Mouse (Mus musculus) E14TG2a.4 (cell line): ENCODE measurements around the gene Gpr39.

ENCODE experiments used
- CTCF ChIP-seq: conservative IDR thresholded peaks from 2 replicates; pipeline ENCODE4 v1.5.1; 2014; ENCODE audit warnings: low read length
- NANOG ChIP-seq: IDR thresholded peaks from 2 replicates; pipeline ENCODE4 v1.6.1; 2014; ENCODE audit warnings: borderline replicate concordance, low read length, mixed read lengths

GRCm38 (mm10) chr1:125870056-125870455, 193.3 kb downstream of the Gpr39 start:
- TF ChIP-seq CTCF (no peak), NANOG (no peak)
